Comparison of ENCODE assay signal across 8 mouse cellular contexts in genomic region chr15:62903047-62903822, GRCm38 (mm10).
DNase-seq lines count a peak whose midpoint lies in the region; ATAC-seq and TF ChIP-seq lines count a peak whose summit lies in the region.

No protein-coding gene starts in this region.

- H3K9me3 ChIP-seq in heart, embryonic 10.5 days = no peaks in the 10 kb centered on the region
- no peaks in the 10 kb centered on the region for H3K9me3 ChIP-seq in embryonic facial prominence, embryonic 10.5 days
- H3K9me3 ChIP-seq in kidney, embryonic 14.5 days (ENCODE audit: control insufficient read depth, low read length) = no peaks in the 10 kb centered on the region

- no peaks in the 10 kb centered on the region for H3K79me2 ChIP-seq in heart, adult 2 months (replicated peaks; ENCODE audit: control insufficient read depth, insufficient read depth, low read length)

- 57% methylated on average over 17 of the region's 17 CpGs for WGBS in heart, embryonic 10.5 days
- WGBS in embryonic facial prominence, embryonic 10.5 days = 46% methylated on average over 17 of the region's 17 CpGs
- 24% methylated on average over 17 of the region's 17 CpGs for WGBS in heart, adult 2 months
- WGBS in kidney, embryonic 14.5 days = 46% methylated on average over 17 of the region's 17 CpGs

- H3K27ac ChIP-seq in heart, embryonic 10.5 days = no peak overlapping the region
- H3K27ac ChIP-seq in embryonic facial prominence, embryonic 10.5 days (replicated peaks) = no peak overlapping the region
- no peak overlapping the region; the same call in 1 of the 2 replicates for H3K27ac ChIP-seq in heart, adult 2 months
- H3K27ac ChIP-seq in kidney, embryonic 14.5 days (ENCODE audit: low read depth, low read length) = no peak overlapping the region

- DNase-seq in heart, adult 18-20 months = peak; percentile 57 to 75
- no peak for DNase-seq in heart, embryonic 10.5 days (ENCODE audit: low spot score)
- DNase-seq in embryonic facial prominence, embryonic 10.5 days (ENCODE audit: low spot score) = peak; percentile 57
- DNase-seq in heart, adult 2 months = peak; percentile 55 to 71
- DNase-seq in left cerebral cortex, postnatal 4 days = peak; percentile 99
- peak; percentile 55 for DNase-seq in neural tube, embryonic 10.5 days (ENCODE audit: extremely low spot score, low spot score)
- DNase-seq in testis, postnatal 14 days (ENCODE audit: low spot score) = peak; percentile 38

- intact Hi-C loops in heart, adult 2 months (cut with DNase I) = no loop called here
- intact Hi-C loops in left cerebral cortex, postnatal 4 days (cut with DNase I) = no loop called here

- peak; percentile 88; the same call in 1 of the 2 replicates for ATAC-seq in kidney, embryonic 14.5 days (ENCODE audit: low FRiP score, low TSS enrichment)

- no peak for TF ChIP-seq POLR2A in heart, adult 2 months (IDR thresholded peaks at IDR 0.05; ENCODE audit: insufficient read depth, low read depth, low read length)

- H3K9ac ChIP-seq in heart, adult 2 months (ENCODE audit: low read depth, low read length) = no peak overlapping the region
- no peak overlapping the region for H3K9ac ChIP-seq in kidney, embryonic 14.5 days (ENCODE audit: low read depth, low read length)

- TF ChIP-seq EP300 in heart, adult 2 months (IDR thresholded peaks at IDR 0.05; ENCODE audit: insufficient read depth, low read depth, low read length) = no peak

- no peaks in the 10 kb centered on the region for H3K27me3 ChIP-seq in heart, embryonic 10.5 days (ENCODE audit: insufficient read depth, poor library complexity, severe bottlenecking)
- 0 out of 2 replicates have a peak, but pooled peaks cover 5% of the 10 kb centered on the region for H3K27me3 ChIP-seq in embryonic facial prominence, embryonic 10.5 days (replicated peaks; ENCODE audit: low read depth, poor library complexity, severe bottlenecking)
- no peaks in the 10 kb centered on the region for H3K27me3 ChIP-seq in heart, adult 2 months (ENCODE audit: control insufficient read depth, insufficient read depth, low read length)
- no peaks in the 10 kb centered on the region for H3K27me3 ChIP-seq in kidney, embryonic 14.5 days (ENCODE audit: control insufficient read depth, insufficient read depth, low read length)

- no peak overlapping the region for H3K4me3 ChIP-seq in heart, embryonic 10.5 days
- H3K4me3 ChIP-seq in embryonic facial prominence, embryonic 10.5 days = no peak overlapping the region
- H3K4me3 ChIP-seq in heart, adult 2 months = no peak overlapping the region
- H3K4me3 ChIP-seq in kidney, embryonic 14.5 days (ENCODE audit: low read length) = no peak overlapping the region

- no peak overlapping the region for H3K4me2 ChIP-seq in kidney, embryonic 14.5 days (replicated peaks; ENCODE audit: low read depth, low read length)

- H3K4me1 ChIP-seq in heart, embryonic 10.5 days = 0 out of 2 replicates have a peak, but pooled peaks cover 3% of the 10 kb centered on the region
- peaks cover 15% of the 10 kb centered on the region for H3K4me1 ChIP-seq in embryonic facial prominence, embryonic 10.5 days
- peaks cover 4% of the 10 kb centered on the region for H3K4me1 ChIP-seq in heart, adult 2 months (ENCODE audit: control insufficient read depth, insufficient read depth, low read length)
- no peaks in the 10 kb centered on the region for H3K4me1 ChIP-seq in kidney, embryonic 14.5 days (ENCODE audit: control insufficient read depth, insufficient read depth, low read length)

- no peaks in the 10 kb centered on the region for H3K36me3 ChIP-seq in heart, embryonic 10.5 days
- H3K36me3 ChIP-seq in embryonic facial prominence, embryonic 10.5 days (replicated peaks) = no peaks in the 10 kb centered on the region
- H3K36me3 ChIP-seq in heart, adult 2 months (ENCODE audit: control insufficient read depth, insufficient read depth, low read length) = no peaks in the 10 kb centered on the region
- H3K36me3 ChIP-seq in kidney, embryonic 14.5 days (ENCODE audit: control insufficient read depth, insufficient read depth, low read length) = no peaks in the 10 kb centered on the region

- no peak for TF ChIP-seq CTCF in heart, adult 2 months (IDR thresholded peaks at IDR 0.05)
